Mouse (Mus musculus) heart, embryonic 10.5 days (tissue): ENCODE data around the gene Gm3383. TPM values are rescaled to one million over a fixed set of nuclear protein-coding genes. Genes with fewer than 3 reads are reported as not detected.
"Not testable (repeated sequence)": the region's sequence is repeated elsewhere in the genome, so short reads cannot be mapped to it uniquely, and the experiment has no call there.

ENCODE experiments used
- DNase-seq: peaks from one replicate; pipeline ENCODE4 v3.0.0-alpha.2; 2017; ENCODE audit warnings: low spot score
- H3K27ac ChIP-seq: fragments of 300-500 bp; sonication (generic); 2 replicates; pipeline ENCODE4 v1.5.1; 2016; ENCODE audit warnings: mild to moderate bottlenecking
- H3K27me3 ChIP-seq: fragments of 300-500 bp; sonication (generic); 2 replicates; pipeline ENCODE4 v1.6.1; 2016; ENCODE audit warnings: mild to moderate bottlenecking; ENCODE audit not compliant: poor library complexity, insufficient read depth, severe bottlenecking
- H3K36me3 ChIP-seq: fragments of 300-500 bp; sonication (generic); 2 replicates; pipeline ENCODE4 v1.6.1; 2016; ENCODE audit warnings: mild to moderate bottlenecking, moderate library complexity
- H3K4me1 ChIP-seq: fragments of 300-500 bp; sonication (generic); 2 replicates; pipeline ENCODE4 v1.6.1; 2016; ENCODE audit warnings: mild to moderate bottlenecking
- H3K4me3 ChIP-seq: fragments of 300-500 bp; sonication (generic); 2 replicates; pipeline ENCODE4 v1.5.1; 2016; ENCODE audit warnings: mild to moderate bottlenecking, moderate library complexity
- H3K9me3 ChIP-seq: fragments of 300-500 bp; sonication (generic); 2 replicates; pipeline ENCODE4 v1.6.1; 2016; ENCODE audit warnings: mild to moderate bottlenecking, moderate library complexity
- WGBS: fragments of 180-500 bp; shearing (Covaris S2); methylation state at CpG from one replicate; pipeline ENCODE4 v1.1.7; 2016; 5-methylcytosine and 5-hydroxymethylcytosine counted together
- polyA plus RNA-seq: library from polyadenylated mRNA; unstranded; fragments of >200 nt; fragmentation: Nextera tagmentation; extraction: Ambion mirVana; gene quantifications from 2 replicates; pipeline ENCODE4 v1.2.1, GENCODE M21; 2016

Gene Gm3383
- polyA plus RNA-seq = 0.90 and 1.3 TPM in 2 replicates

DNA sequence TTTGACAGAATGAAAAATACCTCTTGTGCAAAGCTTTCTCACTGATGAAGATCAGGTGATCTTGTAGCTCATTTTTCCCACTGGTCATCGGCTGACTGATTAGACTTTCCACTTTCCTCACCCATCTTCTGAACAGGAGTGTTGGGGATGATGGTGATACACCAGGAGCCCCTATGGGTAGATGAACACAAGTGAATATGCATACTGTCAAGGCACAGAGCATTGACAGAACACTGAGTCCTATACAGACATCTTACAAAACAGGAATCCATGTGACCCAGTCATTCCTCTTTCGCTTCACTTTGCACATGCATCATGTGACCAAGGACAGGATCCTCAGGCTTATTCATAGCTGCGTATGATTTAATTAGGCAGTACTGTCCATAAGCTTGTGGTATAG is at the start of gene Gm3383:
Gm3383 (minus strand) TSS at position 101 of the 400 bp plus-strand sequence.
- H3K9me3 ChIP-seq, H3K4me1 ChIP-seq, H3K4me3 ChIP-seq, H3K27me3 ChIP-seq, H3K36me3 ChIP-seq, H3K27ac ChIP-seq, DNase-seq: not testable (repeated sequence)
- no CpG with 5 or more reads among the region's 3 CpGs for WGBS

GRCm38 (mm10) chr14:5855911-5856310 is 48.1 kb upstream of the Gm3383 start:
- 72% methylated on average over 3 of the region's 3 CpGs for WGBS
- H3K4me1 ChIP-seq, H3K9me3 ChIP-seq, H3K36me3 ChIP-seq, H3K4me3 ChIP-seq, DNase-seq, H3K27ac ChIP-seq, H3K27me3 ChIP-seq: not testable (repeated sequence)

DNA sequence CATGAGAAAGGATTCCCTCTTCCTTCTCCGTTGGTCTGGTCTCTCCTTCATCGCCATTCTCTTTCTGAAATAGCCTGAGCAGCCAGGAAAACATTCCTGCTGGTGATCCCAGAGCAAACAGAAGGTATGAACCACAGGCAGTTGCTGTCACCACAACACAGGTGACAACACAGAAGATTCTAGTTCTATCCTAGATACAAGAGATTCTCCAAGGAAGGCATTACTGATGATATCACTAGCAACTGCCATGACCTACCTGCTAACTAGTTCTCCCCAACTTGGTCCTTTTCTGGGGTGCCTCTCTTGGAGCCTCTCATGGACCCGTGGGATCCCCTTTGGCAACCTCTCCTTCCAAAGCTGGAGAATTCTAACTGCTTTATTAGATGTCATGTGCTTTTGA is 22.4 kb upstream of the Gm3383 start, which contains the start of gene Gm3424:
Gm3424 (minus strand) TSS at position 101 of the 400 bp plus-strand sequence.
- DNase-seq, H3K27ac ChIP-seq, H3K4me1 ChIP-seq, H3K9me3 ChIP-seq, H3K27me3 ChIP-seq, H3K36me3 ChIP-seq, H3K4me3 ChIP-seq: not testable (repeated sequence)
- WGBS = no CpG with 5 or more reads among the region's 3 CpGs

GRCm38 (mm10) chr14:5812699-5813356 is 5.0 kb upstream of the Gm3383 start:
- H3K4me1 ChIP-seq, H3K4me3 ChIP-seq, H3K9me3 ChIP-seq, H3K27ac ChIP-seq, H3K36me3 ChIP-seq, DNase-seq, H3K27me3 ChIP-seq: not testable (repeated sequence)
- no CpG with 5 or more reads among the region's 47 CpGs for WGBS

DNA sequence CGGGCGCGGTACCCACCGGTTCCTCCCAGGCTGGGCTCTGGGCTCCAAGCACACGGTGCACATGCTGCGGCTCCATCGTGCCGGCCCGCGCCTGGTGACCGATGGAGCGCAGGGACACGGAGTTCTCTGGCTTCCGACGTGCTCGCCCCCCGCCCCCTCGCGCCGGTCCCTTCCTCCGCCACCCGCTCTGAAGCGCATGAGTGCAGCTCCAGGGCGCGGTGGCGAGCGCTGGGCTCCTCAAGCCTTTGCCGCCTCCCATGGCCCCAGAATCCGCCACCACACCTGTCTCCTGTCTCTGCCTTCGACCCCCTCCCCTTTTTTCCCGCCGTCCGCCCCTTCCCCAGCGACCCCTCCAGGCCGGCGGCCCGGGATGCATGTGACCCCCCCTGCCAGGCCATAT is 66.3 kb downstream of the Gm3383 start, which contains the start of gene Gm3373:
Gm3373 (minus strand) TSS at position 101 of the 400 bp plus-strand sequence.
- H3K9me3 ChIP-seq, DNase-seq: not testable (repeated sequence)
- WGBS = no CpG with 5 or more reads among the region's 37 CpGs

GRCm38 (mm10) chr14:5687357-5687756 is 120.4 kb downstream of the Gm3383 start, which contains the start of gene Gm9603:
TSS of gene Gm9603 (minus strand) at chr14:5687457.
- not testable (repeated sequence) for H3K9me3 ChIP-seq, H3K27ac ChIP-seq, H3K4me3 ChIP-seq, DNase-seq, H3K27me3 ChIP-seq, H3K4me1 ChIP-seq, H3K36me3 ChIP-seq
- no CpG with 5 or more reads among the region's 2 CpGs for WGBS

More for the DNA sequence above, 66.3 kb downstream of the Gm3383 start, which contains the start of gene Gm3373:
- not testable (repeated sequence) for H3K27me3 ChIP-seq, H3K4me3 ChIP-seq, H3K27ac ChIP-seq, H3K36me3 ChIP-seq, H3K4me1 ChIP-seq

GRCm38 (mm10) chr14:5632928-5633327 is 174.9 kb downstream of the Gm3383 start, which contains the start of gene Gm8265:
TSS of gene Gm8265 (minus strand) at chr14:5633028.
- not testable (repeated sequence) for H3K4me3 ChIP-seq, H3K9me3 ChIP-seq, DNase-seq, H3K36me3 ChIP-seq, H3K4me1 ChIP-seq, H3K27ac ChIP-seq, H3K27me3 ChIP-seq
- WGBS = no CpG with 5 or more reads among the region's 1 CpGs

Other genes with a start within 250 kb of the Gm3383 start
- gene Gm8265, start 175.0 kb downstream of the Gm3383 start, polyA plus RNA-seq = not detected in 2 replicates
- gene Gm9603, start 120.5 kb downstream of the Gm3383 start, polyA plus RNA-seq = not detected in 2 replicates
- gene Gm3373, start 66.4 kb downstream of the Gm3383 start, polyA plus RNA-seq = 0.11 and 0.20 TPM in 2 replicates
- not detected in 2 replicates for gene Gm3424, start 22.3 kb upstream of the Gm3383 start, polyA plus RNA-seq
- 0.23 TPM in 1 of 2 replicates, not detected in the other for gene Gm8237, start 72.4 kb upstream of the Gm3383 start, polyA plus RNA-seq
- gene Gm3248, start 153.8 kb upstream of the Gm3383 start, polyA plus RNA-seq = 1.1 and 1.7 TPM in 2 replicates
- not detected in 2 replicates for gene Gm3453, start 171.2 kb upstream of the Gm3383 start, polyA plus RNA-seq